Mouse (Mus musculus): ENCODE results near the gene Hemgn.

Gene Hemgn

DNA sequence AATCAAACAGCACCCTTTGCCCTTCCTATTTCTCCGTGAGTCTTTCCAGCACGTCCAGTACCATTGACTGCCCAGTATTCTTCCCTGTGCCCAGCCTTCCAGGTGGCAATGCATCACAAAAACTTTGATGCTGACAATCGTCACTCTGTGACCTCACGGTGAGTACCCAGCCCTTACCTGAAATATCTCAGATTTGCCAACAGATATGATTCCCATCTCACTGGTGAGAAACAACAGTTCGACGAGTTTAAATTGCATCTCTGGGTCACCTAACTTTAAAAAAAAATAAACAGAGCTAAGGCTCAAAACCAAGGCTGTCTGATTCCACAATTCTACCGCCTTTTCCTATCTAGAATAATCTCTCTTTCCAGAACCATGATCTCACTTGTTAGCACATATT is at the start of gene Hemgn:
TSS of gene Hemgn (minus strand) at position 101 of the 400 bp plus-strand sequence.
- ChIA-PET CTCF (no interaction called here), POLR2A (no interaction called here)

DNA sequence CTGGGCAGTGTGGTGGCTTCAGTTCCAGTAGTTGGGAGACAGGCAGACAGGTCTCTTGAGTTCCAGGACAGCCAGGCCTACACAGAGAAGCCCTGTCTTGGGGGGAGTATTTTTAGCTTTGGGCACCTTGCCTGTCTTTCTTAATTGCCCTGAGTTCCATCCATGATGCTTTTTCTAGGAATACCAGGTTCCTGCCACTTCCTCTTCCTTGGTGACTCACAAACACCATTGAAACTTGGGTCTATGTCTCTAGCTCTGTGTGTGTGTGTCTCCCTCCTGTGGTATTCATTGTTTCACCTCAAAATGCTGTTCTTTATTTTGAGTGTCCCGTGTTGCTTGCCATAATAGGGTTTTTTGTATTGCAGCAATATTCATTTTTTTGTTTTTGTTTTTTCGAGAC is 45.1 kb upstream of the Hemgn start:
- ChIA-PET CTCF (no interaction called here), POLR2A (interaction anchor here in 3 of 4 experiments (0.6 to 18.9 kb wide), 10 partner anchors 8 to 169 kb away, joined by 3 to 581 read pairs (median 4); partner anchors contain the start of genes Anp32b (in 1 of the 3) and Nans (in 1 of the 3))

DNA sequence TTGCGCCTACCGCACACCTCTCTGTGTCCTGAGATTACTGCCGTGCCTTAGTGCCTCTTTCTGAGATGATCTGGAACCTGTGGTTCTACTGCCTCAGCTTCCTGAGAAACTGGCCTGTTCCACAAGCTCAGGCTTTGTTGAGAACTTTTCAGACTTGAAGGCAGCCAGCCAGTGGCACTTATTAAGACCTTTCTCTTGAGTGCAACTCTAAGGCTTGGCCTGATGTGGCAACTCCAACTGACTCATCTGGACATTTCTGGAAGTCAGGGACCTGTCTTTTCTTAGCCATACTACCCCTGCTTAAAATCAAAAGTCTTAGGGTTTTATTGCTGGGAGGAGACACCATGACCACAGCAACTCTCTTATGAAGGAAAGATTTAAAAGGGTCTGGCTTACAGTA is 43.9 kb upstream of the Hemgn start:
- ChIA-PET CTCF (no interaction called here), POLR2A (interaction anchor here (0.8 to 18.9 kb wide), 14 partner anchors 8 to 75 kb away, joined by 3 to 581 read pairs (median 4); partner anchors contain the start of genes Nans (in 1 of the 4) and Trmo (in 1 of the 4))

GRCm38 (mm10) chr4:46456762-46457161 is 43.5 kb upstream of the Hemgn start:
- POLR2A ChIA-PET: interaction anchor here (0.8 to 18.9 kb wide), 16 partner anchors 8 to 90 kb away, joined by 3 to 581 read pairs (median 4); partner anchors contain the start of gene Trmo (in 1 of the 4)
- CTCF ChIA-PET: no interaction called here

DNA sequence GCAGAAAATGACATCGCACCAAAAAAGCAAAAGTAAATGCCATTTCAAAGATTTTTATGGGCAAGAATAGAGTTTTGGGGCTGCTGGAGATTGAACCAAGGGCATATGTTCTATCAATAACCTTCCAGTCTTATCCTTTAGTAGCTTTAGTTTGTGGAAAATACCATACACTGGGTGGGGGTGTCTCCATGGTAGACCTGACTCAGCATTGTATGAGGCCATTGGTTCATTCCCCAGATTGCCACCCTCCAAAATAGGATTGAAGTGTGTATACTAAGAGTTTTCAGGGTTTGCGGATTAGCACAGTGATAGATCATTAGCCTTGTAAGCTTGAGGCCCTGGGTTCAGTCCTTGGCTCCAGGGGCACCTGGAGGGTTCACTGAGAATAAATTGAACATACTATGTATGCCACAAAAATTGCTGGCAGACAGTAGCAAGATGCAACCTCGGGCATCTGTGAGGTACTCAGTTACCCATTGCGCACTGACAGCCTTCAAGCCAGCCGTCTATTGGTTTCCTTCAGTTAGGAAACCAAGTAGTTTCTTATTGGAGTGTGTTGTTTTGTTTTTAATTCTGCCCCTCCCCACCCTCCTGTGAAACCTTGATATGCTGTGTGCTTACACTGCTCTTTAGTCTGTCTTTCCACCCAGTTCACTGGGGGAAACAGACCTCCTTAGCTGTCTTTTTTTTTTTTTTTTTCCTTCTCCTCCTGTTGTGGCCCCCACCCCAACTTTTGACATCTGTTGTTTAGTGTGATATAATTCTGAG is 41.0 kb upstream of the Hemgn start:
- CTCF ChIA-PET: interaction anchor here in 2 of 4 experiments (0.9 to 1.1 kb wide), 3 partner anchors 9 to 45 kb away, joined by 3 read pairs; no protein-coding TSS in a partner anchor
- POLR2A ChIA-PET: interaction anchor here (0.6 to 18.9 kb wide), 35 partner anchors 9 to 1703 kb away, joined by 3 to 581 read pairs (median 4); partner anchors contain the start of genes Trmo (in 2 of the 4) and Foxe1 (in 1 of the 4)

- POLR2A ChIA-PET: interaction anchor here (0.6 to 18.9 kb wide), 26 partner anchors 8 to 1750 kb away, joined by 3 to 581 read pairs (median 4); partner anchors contain the start of genes Trmo (in 2 of the 4) and Foxe1 (in 1 of the 4)
Observed at GRCm38 (mm10) chr4:46452855-46453719, 39.8 kb upstream of the Hemgn start.

GRCm38 (mm10) chr4:46452481-46452850 is 39.2 kb upstream of the Hemgn start:
- ChIA-PET POLR2A (interaction anchor here (1.0 to 18.9 kb wide), 14 partner anchors 11 to 1749 kb away, joined by 3 to 581 read pairs (median 6); partner anchors contain the start of genes Trmo (in 2 of the 4) and Foxe1 (in 1 of the 4)), CTCF (interaction anchor here in 1 of 4 experiments (1.1 kb wide), 1 partner anchor 62 kb away, joined by 3 read pairs; no protein-coding TSS in a partner anchor)

More at GRCm38 (mm10) chr4:46452855-46453719, 39.8 kb upstream of the Hemgn start:
- CTCF ChIA-PET: interaction anchor here in 1 of 4 experiments (1.1 kb wide), 1 partner anchor 62 kb away, joined by 3 read pairs; no protein-coding TSS in a partner anchor

DNA sequence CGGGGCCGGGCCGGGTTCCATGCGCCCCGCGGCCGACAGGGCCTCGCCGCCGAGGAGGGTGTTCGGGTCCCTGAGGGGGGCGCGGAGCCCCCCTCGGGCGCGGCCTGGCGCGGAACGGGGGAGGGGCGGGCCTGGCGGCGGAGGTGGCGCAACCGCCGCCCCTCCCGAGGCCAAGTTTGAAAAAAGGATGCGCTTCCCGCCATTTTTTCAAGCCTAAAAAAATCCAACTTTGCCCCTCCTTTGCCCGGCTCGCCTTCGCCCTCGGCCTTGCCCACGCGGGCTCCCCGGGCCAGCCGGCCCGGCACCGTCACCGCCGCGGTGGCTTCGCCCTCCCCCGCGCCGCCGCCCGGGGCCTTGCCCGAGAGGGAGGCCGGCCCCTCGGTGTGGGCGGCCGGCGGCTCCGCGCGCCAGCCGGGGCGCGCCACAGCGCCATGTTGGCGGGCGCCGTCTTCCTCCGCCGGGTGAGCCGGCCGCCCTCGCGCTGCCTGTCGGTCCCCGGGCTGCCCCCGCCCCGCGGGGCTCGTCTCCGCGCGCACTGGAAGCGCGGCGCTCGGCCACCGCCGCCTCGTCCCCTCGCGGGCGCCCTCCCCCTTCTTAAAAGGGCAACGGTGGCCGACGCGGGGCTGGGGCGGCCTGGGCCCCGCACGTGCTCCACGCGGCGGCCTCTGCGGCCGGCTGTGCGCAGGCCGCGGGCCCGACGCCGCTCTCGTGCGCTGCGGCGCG is 38.6 kb upstream of the Hemgn start:
- ChIA-PET CTCF (interaction anchor here in 1 of 4 experiments (1.1 kb wide), 1 partner anchor 61 kb away, joined by 3 read pairs; no protein-coding TSS in a partner anchor), POLR2A (interaction anchor here (1.0 to 18.9 kb wide), 15 partner anchors 8 to 1749 kb away, joined by 3 to 581 read pairs (median 7); partner anchors contain the start of gene Trmo (in 3 of the 4))

- POLR2A ChIA-PET: interaction anchor here (0.5 to 4.9 kb wide), 55 partner anchors 8 to 1572 kb away, joined by 3 to 68 read pairs (median 4); partner anchors contain the start of genes Trmo (in 4 of the 4), Nans (in 1 of the 4) and Xpa (in 1 of the 4)
- CTCF ChIA-PET: interaction anchor here in 1 of 4 experiments (1.6 kb wide), 1 partner anchor 61 kb away, joined by 6 read pairs; no protein-coding TSS in a partner anchor
Observed at GRCm38 (mm10) chr4:46451240-46451757, 38.0 kb upstream of the Hemgn start.

- POLR2A ChIA-PET: interaction anchor here (0.5 to 4.9 kb wide), 70 partner anchors 8 to 1573 kb away, joined by 3 to 68 read pairs (median 4); partner anchors contain the start of genes Trmo (in 4 of the 4), Nans (in 1 of the 4) and Xpa (in 1 of the 4)
- CTCF ChIA-PET: interaction anchor here in 2 of 4 experiments (0.6 to 1.6 kb wide), 3 partner anchors 18 to 60 kb away, joined by 3 to 6 read pairs (median 4); no protein-coding TSS in a partner anchor
Observed at GRCm38 (mm10) chr4:46450519-46451131, 37.3 kb upstream of the Hemgn start, which contains the start of gene Anp32b. Gene Anp32b (plus strand): TSS chr4:46450902.

DNA sequence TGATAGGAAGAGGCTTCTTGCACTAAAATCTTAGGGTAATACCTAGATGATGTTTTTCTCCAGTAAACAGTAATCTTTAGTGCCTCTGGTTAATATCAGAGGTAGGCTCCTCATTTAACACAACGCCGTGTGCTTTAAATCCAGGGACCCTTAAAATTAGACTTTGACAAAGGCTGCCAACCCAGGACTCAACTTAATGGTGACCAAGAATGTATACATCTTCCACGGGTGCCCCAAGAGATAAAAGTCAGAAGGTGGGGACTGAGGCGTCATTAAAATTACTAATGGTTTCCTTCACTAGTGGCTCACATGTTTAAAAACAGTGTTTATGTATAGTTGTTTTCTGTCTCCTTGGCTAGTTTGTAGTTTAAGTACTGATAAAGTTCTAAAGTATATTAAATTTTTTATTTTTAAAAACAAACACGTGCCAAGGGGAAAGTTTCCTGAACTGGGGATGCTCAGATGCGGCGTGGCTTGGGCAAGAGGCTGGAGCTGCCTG is 36.8 kb upstream of the Hemgn start:
- ChIA-PET CTCF (interaction anchor here in 3 of 4 experiments (0.6 to 1.6 kb wide), 6 partner anchors 18 to 1912 kb away, joined by 3 to 6 read pairs (median 3); no protein-coding TSS in a partner anchor), POLR2A (interaction anchor here (0.6 to 4.9 kb wide), 76 partner anchors 8 to 993 kb away, joined by 3 to 68 read pairs (median 4); partner anchors contain the start of genes Trmo (in 4 of the 4), Nans (in 1 of the 4) and Xpa (in 1 of the 4))

GRCm38 (mm10) chr4:46448886-46449285 is 35.6 kb upstream of the Hemgn start:
- CTCF ChIA-PET: no interaction called here

DNA sequence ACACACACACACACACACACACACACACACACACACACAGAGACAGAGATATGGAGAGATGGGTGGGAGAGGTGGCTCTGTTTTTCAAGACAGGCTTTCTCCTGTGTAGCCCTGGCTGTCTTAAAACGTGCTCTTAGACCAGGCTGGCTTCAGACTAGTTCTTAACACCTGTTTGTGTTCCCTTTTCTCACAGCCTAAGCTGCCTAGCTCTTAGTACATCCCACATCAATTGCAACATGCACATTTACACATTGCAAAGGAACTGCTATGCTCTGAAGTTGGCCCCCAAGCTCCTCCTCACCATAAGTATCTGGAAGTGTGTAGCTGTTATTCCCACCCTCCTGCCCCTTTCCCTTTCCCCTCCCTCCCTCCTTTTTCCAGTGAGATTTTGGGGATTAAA is 34.2 kb upstream of the Hemgn start:
- CTCF ChIA-PET: interaction anchor here in 1 of 4 experiments (1.2 kb wide), 1 partner anchor 57 kb away, joined by 3 read pairs; no protein-coding TSS in a partner anchor
- POLR2A ChIA-PET: interaction anchor here in 2 of 4 experiments (0.7 to 4.9 kb wide), 3 partner anchors 30 to 57 kb away, joined by 3 to 68 read pairs (median 12); partner anchors contain the start of gene Trmo (in 1 of the 2)

More at GRCm38 (mm10) chr4:46448886-46449285, 35.6 kb upstream of the Hemgn start:
- POLR2A ChIA-PET: interaction anchor here (0.6 to 4.9 kb wide), 21 partner anchors 8 to 1252 kb away, joined by 3 to 68 read pairs (median 4); partner anchors contain the start of gene Trmo (in 3 of the 4)

DNA sequence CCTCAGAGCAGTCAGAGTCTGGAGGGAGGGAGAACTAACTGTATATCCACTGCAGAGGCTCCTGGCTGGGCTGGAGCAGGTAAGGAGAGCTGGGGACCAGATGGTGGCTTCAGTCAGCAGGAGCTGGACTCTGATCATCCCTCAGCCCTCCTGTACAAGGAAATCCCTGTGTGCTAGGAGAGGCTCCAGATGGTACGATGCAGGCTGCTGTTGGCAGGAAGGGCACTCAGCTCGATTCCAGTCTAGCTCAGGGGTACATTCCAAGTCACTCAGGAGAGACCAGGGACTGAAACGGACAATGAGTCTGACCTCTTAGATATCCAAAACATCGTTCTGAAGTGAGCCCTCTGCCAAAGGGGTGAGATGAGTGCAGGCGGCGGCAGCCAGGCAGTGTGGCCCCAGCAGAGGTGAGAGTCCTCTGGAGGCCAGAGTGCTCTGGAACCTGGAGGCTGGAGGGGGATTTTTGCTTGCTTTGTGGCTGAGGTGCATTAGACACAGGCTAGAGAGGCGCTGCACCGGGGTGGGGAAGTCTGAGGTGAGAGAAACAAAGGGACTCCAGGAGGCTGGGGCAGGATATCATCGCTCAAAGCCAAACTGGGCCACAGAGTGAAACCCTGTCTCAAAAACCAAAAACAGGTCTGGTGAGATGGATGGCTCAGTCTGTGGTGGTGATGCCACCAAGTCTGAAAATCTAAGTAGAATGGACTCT is 32.1 kb upstream of the Hemgn start:
- CTCF ChIA-PET: interaction anchor here (0.6 to 1.7 kb wide), 5 partner anchors 13 to 156 kb away, joined by 3 to 7 read pairs (median 5); partner anchors contain the start of genes Coro2a (in 1 of the 4) and Trmo (in 1 of the 4)

GRCm38 (mm10) chr4:46442501-46442900 is 29.2 kb upstream of the Hemgn start:
- POLR2A ChIA-PET: interaction anchor here in 2 of 4 experiments (0.7 to 1.7 kb wide), 6 partner anchors 8 to 213 kb away, joined by 3 to 7 read pairs (median 4); partner anchors contain the start of genes Anp32b (in 2 of the 2) and Trmo (in 2 of the 2)

More for the DNA sequence above, 32.1 kb upstream of the Hemgn start:
- POLR2A ChIA-PET: interaction anchor here in 3 of 4 experiments (0.5 to 3.0 kb wide), 21 partner anchors 8 to 192 kb away, joined by 3 to 17 read pairs (median 4); partner anchors contain the start of gene Trmo (in 3 of the 3)

More at GRCm38 (mm10) chr4:46442501-46442900, 29.2 kb upstream of the Hemgn start:
- CTCF ChIA-PET: no interaction called here

All from embryonic stem cell, embryonic (primary cell).